Mouse (Mus musculus): Measurements from ENCODE around the gene Myoz1. TPM values are rescaled to one million over a fixed set of nuclear protein-coding genes. Genes with fewer than 3 reads are reported as not detected.

The Myoz1 gene
- polyA plus RNA-seq, 1 experiment from 2014 or later = not detected

DNA sequence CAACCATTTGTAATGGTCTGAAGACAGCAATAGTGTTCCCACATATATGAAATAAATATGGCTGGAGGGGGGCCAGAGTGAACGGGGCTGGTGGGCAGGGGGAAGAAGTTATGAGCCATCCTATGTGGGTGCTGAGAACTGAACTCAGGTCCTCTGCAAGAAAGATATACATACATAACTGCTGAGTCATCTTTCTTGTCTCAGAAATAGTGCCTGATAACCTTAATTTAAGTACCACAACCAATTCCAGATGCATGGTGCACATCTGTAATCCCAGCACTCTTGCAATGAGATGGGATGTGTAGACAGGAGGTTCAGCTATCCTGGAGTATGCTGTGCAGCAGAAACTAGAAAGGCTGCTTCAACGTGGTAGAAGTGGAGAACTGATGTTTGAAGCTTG, 25.4 kb upstream of the Myoz1 start:
- DNase-seq = no peak
- Histone ChIP-seq H3K4me3 (replicated peaks; ENCODE audit: low read depth, low read length) (no peak overlapping the region), H3K36me3 (ENCODE audit: control insufficient read depth, insufficient read depth, low read length) (peaks cover 96% of the 10 kb centered on the region), H3K27me3 (ENCODE audit: control insufficient read depth, insufficient read depth, low read length) (no peaks in the 10 kb centered on the region), H3K27ac (replicated peaks; ENCODE audit: low read depth, low read length) (no peak overlapping the region), H3K4me1 (ENCODE audit: control insufficient read depth, insufficient read depth, low read length) (no peaks in the 10 kb centered on the region), H3K9me3 (ENCODE audit: control insufficient read depth, low read length) (no peaks in the 10 kb centered on the region), H3K9ac (replicated peaks; ENCODE audit: low read length) (no peak overlapping the region), H3K4me2 (ENCODE audit: low read length) (no peak overlapping the region)
- 89% methylated on average over 2 of the region's 2 CpGs for WGBS
- no peak for ATAC-seq (ENCODE audit: low FRiP score, low TSS enrichment)

DNA sequence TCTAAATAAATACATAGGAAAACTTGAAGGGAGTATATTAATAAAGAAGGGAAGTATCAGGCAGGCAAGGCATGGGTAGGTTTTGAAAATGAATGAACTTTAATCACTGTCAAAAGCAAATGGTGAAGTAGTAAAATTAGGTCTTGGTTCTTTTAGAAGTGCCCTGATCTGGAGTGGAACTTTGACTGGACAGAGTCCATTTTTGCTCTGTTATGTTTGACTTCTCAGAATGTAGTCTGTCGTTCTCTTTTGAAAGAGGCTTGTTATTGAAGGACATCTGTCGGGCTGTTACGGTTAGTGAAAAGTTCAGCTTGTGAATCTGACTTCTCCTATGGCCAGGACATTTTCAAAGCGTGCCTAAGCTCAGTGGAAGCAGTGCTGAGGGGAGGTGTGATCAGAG, 21.6 kb upstream of the Myoz1 start:
- WGBS = 91% methylated on average over 4 of the region's 4 CpGs
- no peak overlapping the region for H3K27ac ChIP-seq (replicated peaks; ENCODE audit: low read depth, low read length)

DNA sequence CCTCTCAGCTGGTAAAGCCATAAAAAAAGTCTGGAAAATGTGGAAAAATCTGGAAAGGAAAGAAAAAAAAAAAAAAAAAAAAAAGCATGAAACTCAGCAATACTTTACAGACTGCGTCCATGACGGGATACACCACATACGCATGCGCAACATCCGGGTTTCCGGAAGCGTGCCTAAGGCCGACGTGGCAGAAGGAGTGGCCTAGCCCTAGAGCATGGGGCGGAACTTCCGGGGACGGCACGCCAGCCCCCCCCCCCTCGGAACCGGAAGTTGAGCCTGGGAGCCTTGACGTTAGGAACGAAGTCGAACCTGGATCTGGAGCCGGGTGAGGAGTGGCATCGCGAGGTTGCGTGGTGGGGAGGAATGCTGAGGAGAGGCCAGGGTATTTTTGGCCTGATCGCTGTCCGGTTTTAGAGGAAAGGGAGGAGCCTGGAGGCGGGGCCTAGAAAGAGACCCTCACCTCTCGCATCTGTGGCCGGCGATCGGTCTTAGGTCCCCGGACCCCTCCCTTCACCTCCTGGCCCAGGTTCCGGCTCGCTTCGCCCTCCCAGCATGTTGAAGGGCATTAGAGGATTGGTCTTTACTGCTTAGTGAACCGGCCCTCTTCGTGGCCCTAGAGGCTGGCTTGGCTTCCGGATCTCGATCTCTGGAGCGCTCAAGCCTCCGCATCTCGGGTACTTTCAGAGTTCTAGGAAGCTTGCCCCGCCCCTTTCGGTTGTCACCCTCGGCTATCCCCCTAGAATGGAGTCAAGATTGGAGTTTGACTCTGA, 17.9 kb upstream of the Myoz1 start, which contains the start of gene Sec24c:
TSS of gene Sec24c (plus strand) at position 245 of the 770 bp plus-strand sequence.
- H3K4me3 ChIP-seq (replicated peaks; ENCODE audit: low read depth, low read length) = peak within 1 kb of the TSS; percentile 89
- H3K4me2 ChIP-seq (ENCODE audit: low read length) = peak within 1 kb of the TSS; percentile 76
- H3K36me3 ChIP-seq (ENCODE audit: control insufficient read depth, insufficient read depth, low read length) = peaks cover 31% of the 10 kb centered on the region
- H3K27ac ChIP-seq (replicated peaks; ENCODE audit: low read depth, low read length) = peak within 1 kb of the TSS; percentile 82
- peak; percentile 98 for ATAC-seq (ENCODE audit: low FRiP score, low TSS enrichment)
- H3K9ac ChIP-seq (replicated peaks; ENCODE audit: low read length) = peak within 1 kb of the TSS; percentile 74
- peaks cover 16% of the 10 kb centered on the region for H3K4me1 ChIP-seq (ENCODE audit: control insufficient read depth, insufficient read depth, low read length)
- peak; percentile 100 for DNase-seq
- no peaks in the 10 kb centered on the region for H3K27me3 ChIP-seq (ENCODE audit: control insufficient read depth, insufficient read depth, low read length)
- no peaks in the 10 kb centered on the region for H3K9me3 ChIP-seq (ENCODE audit: control insufficient read depth, low read length)
- under 1% methylated on average over 43 of the region's 43 CpGs for WGBS

More for the DNA sequence above, 21.6 kb upstream of the Myoz1 start:
- Histone ChIP-seq H3K9me3 (ENCODE audit: control insufficient read depth, low read length) (no peaks in the 10 kb centered on the region), H3K4me1 (ENCODE audit: control insufficient read depth, insufficient read depth, low read length) (peaks cover 16% of the 10 kb centered on the region), H3K9ac (replicated peaks; ENCODE audit: low read length) (no peak overlapping the region), H3K4me2 (ENCODE audit: low read length) (no peak overlapping the region), H3K36me3 (ENCODE audit: control insufficient read depth, insufficient read depth, low read length) (peaks cover 67% of the 10 kb centered on the region), H3K4me3 (replicated peaks; ENCODE audit: low read depth, low read length) (no peak overlapping the region), H3K27me3 (ENCODE audit: control insufficient read depth, insufficient read depth, low read length) (no peaks in the 10 kb centered on the region)
- ATAC-seq (ENCODE audit: low FRiP score, low TSS enrichment) = no peak
- DNase-seq = no peak

DNA sequence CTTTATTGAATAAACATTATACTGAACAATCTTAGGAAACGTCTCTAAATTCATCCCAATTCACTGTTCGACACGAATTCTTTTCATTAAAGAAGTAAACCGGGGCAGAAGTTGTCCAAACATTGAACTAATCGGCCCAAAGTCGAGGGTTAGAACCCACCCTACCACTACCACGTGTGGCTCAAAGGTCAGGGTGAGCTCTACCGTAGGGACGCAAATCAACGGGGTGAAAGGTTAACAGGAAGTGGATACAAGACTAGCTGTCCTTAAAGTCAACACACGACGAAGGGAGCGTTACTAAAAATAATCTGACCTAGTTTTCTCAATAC, 17.4 kb upstream of the Myoz1 start:
- Histone ChIP-seq H3K4me3 (replicated peaks; ENCODE audit: low read depth, low read length) (peak overlapping the region; percentile 89), H3K9ac (replicated peaks; ENCODE audit: low read length) (no peak overlapping the region; the same call in 1 of the 2 replicates)

DNA sequence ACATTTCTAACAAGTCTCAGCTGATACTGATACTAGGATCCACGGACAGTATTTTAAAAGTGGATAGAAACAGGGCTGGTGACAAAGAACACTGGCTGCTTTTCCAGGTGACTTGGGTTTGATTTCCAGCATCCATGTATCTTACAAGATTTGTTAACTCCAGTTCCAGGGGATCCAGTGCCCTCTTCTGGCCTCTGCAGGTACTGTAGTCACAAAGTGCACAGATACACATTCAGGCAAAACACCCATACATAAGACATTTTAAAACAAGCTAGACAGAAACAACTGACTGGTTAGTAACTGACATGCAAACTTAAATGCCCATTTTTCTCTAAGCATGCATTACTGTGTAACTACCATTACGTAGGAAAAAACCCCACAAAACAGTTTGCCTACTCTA, 16.6 kb upstream of the Myoz1 start:
- Histone ChIP-seq H3K27ac (replicated peaks; ENCODE audit: low read depth, low read length) (no peak overlapping the region), H3K4me1 (ENCODE audit: control insufficient read depth, insufficient read depth, low read length) (peaks cover 16% of the 10 kb centered on the region), H3K9me3 (ENCODE audit: control insufficient read depth, low read length) (no peaks in the 10 kb centered on the region), H3K27me3 (ENCODE audit: control insufficient read depth, insufficient read depth, low read length) (no peaks in the 10 kb centered on the region), H3K4me3 (replicated peaks; ENCODE audit: low read depth, low read length) (no peak overlapping the region), H3K9ac (replicated peaks; ENCODE audit: low read length) (no peak overlapping the region), H3K4me2 (ENCODE audit: low read length) (peak overlapping the region; percentile 71; the same call in 1 of the 2 replicates), H3K36me3 (ENCODE audit: control insufficient read depth, insufficient read depth, low read length) (peaks cover 19% of the 10 kb centered on the region)
- WGBS = 88% methylated on average over 2 of the region's 2 CpGs
- peak; percentile 51 for DNase-seq
- no peak for ATAC-seq (ENCODE audit: low FRiP score, low TSS enrichment)

More for the DNA sequence above, 17.4 kb upstream of the Myoz1 start:
- peaks cover 26% of the 10 kb centered on the region for H3K36me3 ChIP-seq (ENCODE audit: control insufficient read depth, insufficient read depth, low read length)
- WGBS = 12% methylated on average over 13 of the region's 13 CpGs
- peak overlapping the region; percentile 52; the same call in 1 of the 2 replicates for H3K27ac ChIP-seq (replicated peaks; ENCODE audit: low read depth, low read length)
- no peaks in the 10 kb centered on the region for H3K9me3 ChIP-seq (ENCODE audit: control insufficient read depth, low read length)
- no peaks in the 10 kb centered on the region for H3K27me3 ChIP-seq (ENCODE audit: control insufficient read depth, insufficient read depth, low read length)
- DNase-seq = no peak
- peak overlapping the region; percentile 71 for H3K4me2 ChIP-seq (ENCODE audit: low read length)
- H3K4me1 ChIP-seq (ENCODE audit: control insufficient read depth, insufficient read depth, low read length) = peaks cover 16% of the 10 kb centered on the region
- ATAC-seq (ENCODE audit: low FRiP score, low TSS enrichment) = peak; percentile 79

DNA sequence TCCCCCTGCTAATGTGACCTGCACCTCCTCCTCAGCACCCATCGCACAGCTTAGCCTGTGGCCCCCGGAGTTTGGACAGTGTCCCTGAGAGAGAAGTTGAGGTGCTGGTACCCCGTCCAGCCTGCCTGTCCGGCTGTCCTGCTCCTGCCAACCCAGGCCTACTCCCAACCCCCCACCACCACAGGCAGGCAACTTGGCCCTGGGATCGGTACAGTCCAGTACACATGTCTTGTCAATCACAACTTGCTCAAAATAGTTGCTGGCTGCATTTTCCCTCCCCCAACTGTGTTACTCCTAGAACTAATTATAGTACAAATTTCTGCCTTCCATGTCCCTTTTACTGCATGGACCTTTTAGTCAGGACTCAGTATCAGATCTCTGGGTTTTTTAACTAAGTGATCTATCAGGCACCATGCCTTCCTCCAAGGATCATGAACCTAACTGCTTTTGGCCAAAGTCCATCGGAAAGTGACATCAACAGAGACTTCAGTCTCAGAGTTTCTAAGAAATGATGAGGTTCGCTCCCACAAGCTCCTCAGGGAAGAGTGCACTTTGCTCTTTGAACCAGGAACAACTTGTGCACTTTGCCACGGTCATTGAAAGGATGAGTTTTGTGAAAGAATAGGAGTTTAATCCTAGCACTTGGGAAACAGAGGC, 11.9 kb upstream of the Myoz1 start, which contains the start of gene Synpo2l:
TSS of gene Synpo2l (minus strand) at position 201 of the 657 bp plus-strand sequence.
- no peak within 1 kb of the TSS for H3K9ac ChIP-seq (replicated peaks; ENCODE audit: low read length)
- no peak within 1 kb of the TSS for H3K4me2 ChIP-seq (ENCODE audit: low read length)
- no peak within 1 kb of the TSS for H3K27ac ChIP-seq (replicated peaks; ENCODE audit: low read depth, low read length)
- H3K9me3 ChIP-seq (ENCODE audit: control insufficient read depth, low read length) = no peaks in the 10 kb centered on the region
- ATAC-seq (ENCODE audit: low FRiP score, low TSS enrichment) = no peak
- H3K4me1 ChIP-seq (ENCODE audit: control insufficient read depth, insufficient read depth, low read length) = no peaks in the 10 kb centered on the region
- WGBS = 79% methylated on average over 8 of the region's 8 CpGs
- H3K36me3 ChIP-seq (ENCODE audit: control insufficient read depth, insufficient read depth, low read length) = no peaks in the 10 kb centered on the region
- no peak within 1 kb of the TSS for H3K4me3 ChIP-seq (replicated peaks; ENCODE audit: low read depth, low read length)
- H3K27me3 ChIP-seq (ENCODE audit: control insufficient read depth, insufficient read depth, low read length) = peaks cover 5% of the 10 kb centered on the region; the same call in 1 of the 2 replicates
- DNase-seq = no peak

DNA sequence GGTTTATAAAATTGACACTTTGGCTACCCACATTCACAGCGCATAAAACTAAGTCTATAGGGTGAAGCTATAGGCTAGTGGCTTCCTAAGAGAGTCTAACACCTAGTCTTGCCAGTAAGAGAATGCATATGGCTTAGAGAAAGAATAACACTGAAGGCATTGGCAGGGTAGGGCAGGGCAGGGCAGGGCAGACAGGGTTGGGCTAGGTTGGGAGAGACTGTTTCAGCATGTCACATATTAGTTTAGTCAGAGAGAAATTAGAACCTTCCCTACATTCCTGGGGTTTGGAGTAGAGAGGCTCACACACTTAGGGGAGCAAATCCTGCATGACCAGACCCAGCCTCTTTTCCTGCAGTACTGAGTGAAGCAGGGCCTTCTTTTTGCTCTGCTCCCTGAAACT, 11.1 kb upstream of the Myoz1 start:
- WGBS = 67% methylated on average over 1 of the region's 1 CpGs
- DNase-seq = no peak
- Histone ChIP-seq H3K36me3 (ENCODE audit: control insufficient read depth, insufficient read depth, low read length) (no peaks in the 10 kb centered on the region), H3K27me3 (ENCODE audit: control insufficient read depth, insufficient read depth, low read length) (peaks cover 12% of the 10 kb centered on the region; the same call in 1 of the 2 replicates), H3K9me3 (ENCODE audit: control insufficient read depth, low read length) (no peaks in the 10 kb centered on the region), H3K9ac (replicated peaks; ENCODE audit: low read length) (no peak overlapping the region), H3K27ac (replicated peaks; ENCODE audit: low read depth, low read length) (no peak overlapping the region), H3K4me2 (ENCODE audit: low read length) (no peak overlapping the region), H3K4me1 (ENCODE audit: control insufficient read depth, insufficient read depth, low read length) (peaks cover under 1% of the 10 kb centered on the region; the same call in 1 of the 2 replicates), H3K4me3 (replicated peaks; ENCODE audit: low read depth, low read length) (no peak overlapping the region)
- no peak for ATAC-seq (ENCODE audit: low FRiP score, low TSS enrichment)

DNA sequence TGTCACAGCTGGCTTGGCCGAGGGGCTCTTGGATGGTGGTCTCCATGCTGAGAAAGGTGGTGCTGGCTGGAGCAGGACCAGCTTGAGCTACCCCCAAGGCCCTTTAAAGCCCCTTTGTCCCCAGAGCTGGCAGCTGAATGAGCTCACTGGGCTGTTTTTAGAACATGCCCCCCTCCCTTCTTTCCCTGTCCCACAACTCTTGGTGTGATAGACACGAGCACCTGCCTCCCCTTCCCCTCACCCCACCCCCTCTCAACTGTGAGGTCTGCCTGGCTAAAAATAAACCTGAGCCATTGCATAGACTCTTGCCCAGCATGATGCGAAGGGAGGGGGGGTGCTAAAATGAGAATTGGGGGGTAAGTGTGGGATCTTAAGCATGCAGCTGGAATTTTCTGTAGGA, 8.1 kb upstream of the Myoz1 start:
- 44% methylated on average over 3 of the region's 3 CpGs for WGBS
- Histone ChIP-seq H3K4me1 (ENCODE audit: control insufficient read depth, insufficient read depth, low read length) (peaks cover 14% of the 10 kb centered on the region), H3K36me3 (ENCODE audit: control insufficient read depth, insufficient read depth, low read length) (no peaks in the 10 kb centered on the region), H3K4me3 (replicated peaks; ENCODE audit: low read depth, low read length) (no peak overlapping the region), H3K9me3 (ENCODE audit: control insufficient read depth, low read length) (no peaks in the 10 kb centered on the region), H3K27ac (replicated peaks; ENCODE audit: low read depth, low read length) (no peak overlapping the region), H3K4me2 (ENCODE audit: low read length) (no peak overlapping the region), H3K9ac (replicated peaks; ENCODE audit: low read length) (no peak overlapping the region), H3K27me3 (ENCODE audit: control insufficient read depth, insufficient read depth, low read length) (peaks cover 13% of the 10 kb centered on the region; the same call in 1 of the 2 replicates)
- ATAC-seq (ENCODE audit: low FRiP score, low TSS enrichment) (no peak), DNase-seq (no peak)
